Mouse (Mus musculus) thymus, postnatal 25 days (tissue): ENCODE data around the gene Rab8a.

ENCODE experiments used
- DNase-seq: peaks from one replicate; pipeline ENCODE4 v3.0.0; 2022

Gene Rab8a

DNA sequence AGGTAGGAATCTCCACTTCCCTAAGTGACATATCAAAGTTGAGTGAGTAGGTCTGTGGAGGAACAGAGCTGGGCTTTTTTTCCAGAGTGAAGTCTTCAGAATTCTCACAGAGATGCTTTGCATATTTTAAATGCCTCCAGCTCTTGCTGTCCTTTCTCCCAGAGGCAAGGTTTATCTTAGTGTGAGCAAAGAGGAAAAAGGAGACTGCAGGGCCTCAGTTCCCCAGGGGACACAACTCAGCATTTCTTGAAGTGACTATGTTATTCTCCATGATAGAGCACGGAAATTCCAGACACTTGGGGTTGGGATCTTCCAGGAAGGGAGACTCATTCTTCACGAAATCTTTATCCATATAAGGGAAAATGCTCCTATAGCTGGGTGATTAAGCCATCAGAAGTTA is 13.7 kb upstream of the Rab8a start:
- no peak for DNase-seq

- DNase-seq: no peak
These were observed 11.9 kb upstream of the Rab8a start for GRCm38 (mm10) chr8:72149056-72149455.

DNA sequence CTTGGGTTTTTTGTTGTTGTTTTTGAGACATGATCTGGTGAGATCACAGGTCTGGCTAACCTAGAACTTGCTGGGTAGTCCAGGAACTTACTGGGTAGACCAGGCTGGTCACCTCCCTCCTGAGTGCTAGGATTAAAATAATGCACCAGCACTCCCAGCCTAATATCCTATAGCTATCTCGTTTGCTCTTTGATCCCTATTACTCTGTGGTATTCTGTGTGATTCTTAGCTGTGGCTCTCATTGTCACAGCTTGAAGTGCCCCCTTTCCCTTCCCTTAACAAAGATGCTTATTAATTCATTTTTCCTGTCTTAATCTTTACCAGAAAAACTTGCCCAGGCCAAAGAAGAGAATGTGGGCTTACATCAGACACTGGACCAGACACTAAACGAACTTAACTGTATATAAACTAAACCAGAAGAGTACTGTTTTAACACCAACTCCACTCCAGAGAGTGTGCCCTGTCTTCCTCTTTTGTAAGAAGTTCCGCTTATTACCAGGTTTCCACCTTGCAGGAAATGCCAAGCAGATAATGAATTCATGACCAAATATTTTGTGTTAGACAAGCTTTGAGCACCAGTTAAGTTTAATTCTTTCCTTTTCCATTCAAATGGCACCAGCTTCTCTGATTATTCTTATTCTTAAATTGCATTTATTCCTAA is 9.5 kb upstream of the Rab8a start:
- DNase-seq: no peak

DNA sequence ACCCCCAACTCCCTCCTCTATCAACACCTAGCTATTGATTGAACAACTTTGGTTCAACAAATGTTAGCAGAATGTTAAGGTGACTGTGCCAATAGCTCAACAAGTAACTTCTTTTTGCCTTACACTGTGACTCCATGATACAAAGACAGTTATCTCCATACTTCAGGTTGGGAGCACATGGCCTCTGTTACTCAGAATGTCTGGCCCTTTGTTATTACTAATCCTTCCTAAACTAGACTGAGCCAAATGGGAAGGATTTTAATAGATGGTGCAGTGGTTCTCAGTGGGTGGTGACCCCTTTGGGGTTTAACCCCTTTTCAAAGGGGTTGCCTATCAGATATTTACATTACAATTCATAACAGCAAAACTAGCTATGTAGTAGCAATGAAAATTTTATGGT is 7.6 kb upstream of the Rab8a start:
- DNase-seq: no peak

DNA sequence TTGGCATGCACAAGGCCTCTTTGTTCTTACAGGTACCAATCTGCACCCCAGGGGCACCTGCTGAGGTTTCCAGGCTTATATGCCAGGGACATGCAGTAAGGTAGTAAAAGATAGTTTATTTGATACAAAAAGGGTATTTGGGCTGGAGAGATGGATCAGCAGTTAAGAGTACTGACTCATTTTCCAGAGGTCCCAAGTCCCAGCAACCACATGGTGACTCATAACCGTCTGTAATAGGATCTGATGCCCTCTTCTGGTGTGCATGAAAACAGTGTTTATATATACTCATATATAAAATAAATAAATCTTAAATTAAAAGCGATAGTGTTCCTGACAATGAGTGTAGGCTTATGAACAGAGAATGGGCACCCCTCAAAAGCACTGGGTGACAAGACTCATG is 2.9 kb upstream of the Rab8a start:
- DNase-seq: no peak

DNA sequence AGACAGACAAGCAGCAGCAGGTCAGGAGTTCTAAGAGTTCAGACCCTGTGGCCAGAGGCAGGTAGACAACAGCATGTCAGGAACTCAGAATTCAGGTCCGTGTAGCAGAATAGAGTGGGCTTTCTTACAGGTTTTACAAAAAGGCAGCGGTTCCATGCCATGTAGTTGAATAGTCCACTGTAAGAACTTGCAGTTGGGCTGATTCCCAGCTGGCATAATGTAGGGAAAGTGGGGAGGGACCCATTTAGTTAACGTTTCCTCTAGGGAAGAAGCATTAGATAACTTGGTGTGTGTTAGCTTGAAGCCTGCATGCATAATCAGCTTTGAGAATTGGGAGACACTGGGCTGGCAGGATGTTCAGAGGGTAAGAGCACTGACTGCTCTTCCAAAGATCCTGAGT is 2.3 kb upstream of the Rab8a start:
- no peak for DNase-seq

DNA sequence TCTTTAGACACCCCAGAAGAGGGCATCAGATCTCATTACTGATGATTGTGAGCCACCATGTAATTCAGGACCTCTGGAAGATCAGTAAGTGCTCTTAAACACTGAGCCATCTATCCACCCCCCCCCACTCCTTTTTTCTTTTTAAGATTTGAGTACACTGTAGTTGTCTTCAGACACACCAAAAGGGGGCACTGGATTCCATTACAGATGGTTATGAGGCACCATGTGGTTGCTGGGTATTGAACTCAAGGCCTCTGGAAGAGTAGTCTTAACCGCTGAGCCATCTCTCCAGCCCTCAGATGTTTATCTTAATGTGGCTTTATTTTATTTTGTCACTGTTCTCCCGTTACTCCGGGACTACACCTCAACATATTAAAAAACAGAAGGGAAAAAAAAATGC is 993 bp upstream of the Rab8a start:
- peak; percentile 33 for DNase-seq

- DNase-seq: peak; percentile 31
These were observed 1.8 kb downstream of the Rab8a start for GRCm38 (mm10) chr8:72162821-72163220.

- DNase-seq: peak; percentile 31
These were observed 8.2 kb downstream of the Rab8a start for GRCm38 (mm10) chr8:72169098-72169668.

- DNase-seq: no peak
These were observed 8.8 kb downstream of the Rab8a start for GRCm38 (mm10) chr8:72169681-72170249.

DNA sequence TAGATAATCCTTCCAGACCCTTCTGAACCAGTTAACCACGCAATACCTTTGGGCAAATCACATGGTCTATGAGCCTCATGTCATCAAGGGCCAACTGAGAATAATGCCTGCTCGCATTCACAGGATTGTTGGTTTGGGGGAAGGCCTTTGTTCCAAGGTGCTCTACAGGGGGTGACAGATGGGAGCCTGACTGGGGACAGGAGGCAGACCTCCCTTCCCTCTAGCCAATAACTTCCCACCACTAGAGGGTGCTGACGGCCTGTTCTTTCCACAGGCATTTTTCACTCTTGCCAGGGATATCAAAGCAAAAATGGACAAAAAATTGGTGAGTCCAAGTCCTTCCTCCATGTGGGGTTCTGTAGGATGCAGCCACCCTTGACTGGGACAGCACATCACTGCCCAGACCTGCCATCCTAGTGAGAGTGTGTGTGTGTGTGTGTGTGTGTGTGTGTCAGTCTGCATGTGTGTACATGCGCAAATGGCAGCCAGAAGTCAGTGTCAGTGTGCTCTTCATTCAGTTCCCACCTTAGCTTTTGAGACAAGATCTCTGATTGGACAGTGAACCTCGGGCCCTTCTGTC is 16.4 kb downstream of the Rab8a start:
- DNase-seq: peak; percentile 75

DNA sequence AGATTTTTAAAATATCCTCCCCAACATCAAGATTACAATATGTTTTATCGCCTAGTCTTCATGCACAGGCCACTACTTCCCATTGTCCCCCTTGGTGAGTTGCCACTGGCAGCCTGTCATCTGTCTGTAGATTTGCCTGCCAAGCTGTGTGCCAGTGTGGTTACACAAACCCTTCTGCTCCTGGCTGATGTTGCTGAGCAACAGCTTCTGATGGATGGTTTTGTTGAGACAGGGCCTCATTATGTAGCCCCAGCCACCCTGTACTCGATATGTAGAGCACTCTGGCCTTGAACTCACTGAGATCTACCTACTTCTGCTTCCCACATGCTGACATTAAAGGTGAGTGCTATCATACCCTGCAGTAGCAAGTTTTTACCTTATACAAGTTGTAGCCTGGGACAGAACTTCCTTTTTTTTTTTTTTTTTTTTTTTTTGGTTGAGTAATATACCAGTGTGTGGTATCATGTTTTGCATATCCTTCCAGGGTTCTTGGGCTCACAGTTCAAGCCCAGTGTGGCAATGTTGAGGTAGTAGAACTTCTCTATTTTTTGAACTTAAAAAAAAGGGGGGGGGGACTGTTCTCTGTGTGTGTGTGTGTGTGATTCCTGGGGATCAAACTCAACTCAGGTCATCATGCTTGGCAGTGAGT is 22.7 kb downstream of the Rab8a start:
- no peak for DNase-seq

DNA sequence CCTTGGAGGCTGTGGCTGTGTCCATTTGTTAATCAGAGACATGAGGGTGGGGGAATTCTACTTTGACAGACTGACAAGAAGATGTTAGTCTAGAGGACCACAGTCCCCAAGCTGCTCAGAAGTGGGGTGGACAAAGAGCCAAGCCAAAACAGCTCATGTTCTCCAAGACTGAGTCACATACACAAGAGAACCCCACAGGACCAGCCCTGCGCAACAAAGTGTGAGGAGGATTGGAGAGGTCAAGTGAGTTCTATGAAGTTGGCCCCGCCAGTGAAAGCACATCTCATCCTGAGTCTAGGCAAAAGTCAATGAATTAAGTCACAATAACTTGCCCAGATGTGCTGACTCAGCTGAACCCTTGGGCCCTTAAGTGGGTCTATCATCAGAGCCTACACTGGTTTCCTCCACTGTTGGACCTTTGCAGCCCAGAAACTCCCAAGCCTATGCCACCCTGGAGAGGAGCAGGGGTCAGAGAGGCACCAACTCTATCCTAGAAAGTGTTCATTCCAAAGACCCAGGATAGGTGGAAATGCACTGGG is 26.9 kb downstream of the Rab8a start:
- DNase-seq: no peak

DNA sequence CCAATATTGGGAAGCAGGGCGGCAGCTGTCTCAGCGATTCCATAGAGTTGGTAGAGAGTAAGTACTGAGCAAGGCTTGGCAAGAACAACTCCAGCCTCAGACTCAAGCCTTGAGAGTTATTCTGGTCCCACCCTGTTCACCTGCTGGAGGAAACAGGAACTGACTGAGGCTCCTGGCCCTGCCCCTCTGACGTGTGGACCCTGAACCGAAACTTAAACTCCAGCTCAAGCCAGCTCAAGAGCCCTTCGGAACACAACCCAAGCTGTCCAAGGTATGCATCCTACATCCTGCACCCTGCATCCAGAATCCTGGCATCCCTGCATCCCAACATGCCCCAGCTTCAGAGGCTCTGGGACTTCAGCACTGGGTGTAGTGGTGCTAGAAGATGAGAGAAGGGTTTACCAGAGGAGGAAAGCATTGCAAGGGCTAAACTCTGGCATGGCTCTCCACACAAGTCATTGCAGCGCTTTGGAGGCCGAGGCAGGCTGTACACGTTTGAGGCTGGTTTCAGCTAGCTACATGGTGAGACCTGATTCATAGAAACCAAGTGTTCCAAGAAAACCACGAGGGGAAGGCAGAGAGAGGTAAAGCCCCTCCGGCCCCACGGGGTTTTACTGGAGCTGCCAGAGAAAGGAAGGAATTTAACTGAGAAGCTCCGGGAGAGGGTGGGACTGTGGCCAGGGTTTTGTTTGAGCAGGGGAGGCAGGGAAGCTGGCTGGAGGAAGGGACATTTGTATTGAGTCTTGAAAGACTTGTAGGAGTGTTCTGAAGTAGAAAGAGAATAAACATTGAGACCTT is 28.6 kb downstream of the Rab8a start, which contains the start of gene Hsh2d:
Gene Hsh2d (plus strand): TSS at position 222 of the 798 bp plus-strand sequence.
- peak; percentile 79 for DNase-seq

- no peak for DNase-seq
These were observed 29.2 kb downstream of the Rab8a start for GRCm38 (mm10) chr8:72190215-72190539.

- no peak for DNase-seq
These were observed 31.1 kb downstream of the Rab8a start for GRCm38 (mm10) chr8:72192065-72192464.

DNA sequence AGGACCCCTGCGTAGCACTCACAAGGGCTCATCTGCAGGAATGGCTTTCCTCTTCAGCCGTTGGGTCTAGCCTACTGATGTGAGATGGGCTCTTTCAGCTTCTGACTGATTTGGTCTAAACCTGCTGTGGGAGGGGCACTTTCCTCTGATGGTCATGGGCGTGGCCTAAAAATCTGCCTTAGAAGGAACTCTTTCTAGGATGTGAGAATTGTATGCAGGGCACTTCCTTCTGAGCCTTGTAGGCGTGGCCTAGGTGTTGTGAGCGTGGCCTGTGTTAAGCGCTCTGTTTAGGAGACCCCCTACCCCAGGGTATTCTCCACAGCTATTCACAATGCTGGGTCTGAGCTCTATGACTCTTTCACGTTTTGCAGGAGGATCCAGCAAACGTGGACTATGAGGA is 37.0 kb downstream of the Rab8a start:
- DNase-seq: no peak

- no peak for DNase-seq
These were observed 47.6 kb downstream of the Rab8a start for GRCm38 (mm10) chr8:72208582-72208981.

- no peak for DNase-seq
These were observed 49.2 kb downstream of the Rab8a start for GRCm38 (mm10) chr8:72210222-72210621.

GRCm38 (mm10) chr8:72210710-72211109 is 49.7 kb downstream of the Rab8a start:
- DNase-seq: no peak

DNA sequence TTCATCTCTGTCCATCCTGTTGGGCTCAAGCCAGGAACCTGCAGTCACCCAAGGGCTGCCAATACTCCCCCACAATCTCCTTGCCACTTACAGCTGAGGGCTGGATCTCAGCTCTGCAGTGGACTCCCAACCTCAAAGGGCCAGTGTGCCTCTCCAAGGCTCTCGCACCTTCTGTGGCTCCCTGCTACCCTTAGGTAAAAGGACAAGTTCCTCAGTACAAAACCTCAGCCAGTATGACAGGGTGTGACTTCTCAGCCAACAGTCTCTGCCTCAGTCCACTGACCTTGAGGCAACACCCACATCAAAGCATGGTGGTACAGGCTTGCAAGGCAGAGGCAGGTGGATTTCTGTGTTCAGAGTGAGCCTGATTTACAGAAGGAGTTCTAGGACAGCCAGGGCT is 50.8 kb downstream of the Rab8a start:
- no peak for DNase-seq

- no peak for DNase-seq
These were observed 51.8 kb downstream of the Rab8a start, which contains the start of gene Cib3 for GRCm38 (mm10) chr8:72212751-72213150. Cib3 (minus strand) TSS chr8:72212837.

GRCm38 (mm10) chr8:72213536-72213935 is 52.5 kb downstream of the Rab8a start, which contains the start of gene Gm11034:
Gm11034 (minus strand) TSS chr8:72213636.
- DNase-seq: no peak
